Comparison of ENCODE assay signal across 8 mouse cellular contexts in genomic region chr5:137748130-137748770, GRCm38 (mm10). TPM values are rescaled to one million over a fixed set of nuclear protein-coding genes. Genes with fewer than 3 reads are reported as not detected.
DNase-seq lines count a peak whose midpoint lies in the region; ATAC-seq lines count a peak whose summit lies in the region.

No protein-coding gene starts in this region.

- peak overlapping the region; percentile 96 to 98 for H3K27ac ChIP-seq in heart, embryonic 14.5 days (replicated peaks in 1 of 2; ENCODE audit: control insufficient read depth in 1 of 2, insufficient read depth in 1 of 2, low read depth in 2 of 2, low read length in 2 of 2)
- no peak overlapping the region for H3K27ac ChIP-seq in midbrain, embryonic 12.5 days (replicated peaks)

- H3K9ac ChIP-seq in heart, embryonic 14.5 days (ENCODE audit: low read length): peak overlapping the region; percentile 90
- H3K9ac ChIP-seq in midbrain, embryonic 12.5 days (replicated peaks): peak overlapping the region; percentile 74

- WGBS in heart, embryonic 14.5 days: 28% methylated on average over 5 of the region's 5 CpGs
- WGBS in midbrain, embryonic 12.5 days: 56% methylated on average over 5 of the region's 5 CpGs

- peak overlapping the region; percentile 87 to 88 for H3K4me3 ChIP-seq in heart, embryonic 14.5 days (ENCODE audit: control insufficient read depth in 1 of 2, insufficient read depth in 1 of 2, low read depth in 1 of 2, low read length in 2 of 2)
- peak overlapping the region; percentile 62 for H3K4me3 ChIP-seq in midbrain, embryonic 12.5 days

- H3K4me1 ChIP-seq in heart, embryonic 14.5 days (ENCODE audit: control insufficient read depth in 2 of 2, insufficient read depth in 2 of 2, low read length in 2 of 2): peaks cover 28 to 54% of the 10 kb centered on the region in 2 experiments
- H3K4me1 ChIP-seq in midbrain, embryonic 12.5 days: peaks cover 41% of the 10 kb centered on the region

- H3K27me3 ChIP-seq in heart, embryonic 14.5 days (ENCODE audit: control insufficient read depth, insufficient read depth, low read length): no peaks in the 10 kb centered on the region
- no peaks in the 10 kb centered on the region for H3K27me3 ChIP-seq in midbrain, embryonic 12.5 days

- H3K36me3 ChIP-seq in heart, embryonic 14.5 days (ENCODE audit: control insufficient read depth, insufficient read depth, low read length): peaks cover 34% of the 10 kb centered on the region
- H3K36me3 ChIP-seq in midbrain, embryonic 12.5 days: peaks cover 24% of the 10 kb centered on the region

- peak; percentile 52 for DNase-seq in CD4-positive helper T cell, adult 2 months (ENCODE audit: low read depth, low spot score)
- peak; percentile 55 for DNase-seq in MN1 (ENCODE audit: low spot score)
- peak; percentile 36 to 53 for DNase-seq in kidney, postnatal 4 days
- DNase-seq in Muller cell, postnatal 12 days (ENCODE audit: inconsistent ontology term): no peak
- no peak for DNase-seq in frontal cortex, adult 2 months (ENCODE audit: extremely low spot score in 1 of 2, low spot score in 1 of 2)
- no peak for DNase-seq in adrenal gland, adult 2 months

- no peaks in the 10 kb centered on the region for H3K9me3 ChIP-seq in heart, embryonic 14.5 days (ENCODE audit: control insufficient read depth, low read length)
- no peaks in the 10 kb centered on the region for H3K9me3 ChIP-seq in midbrain, embryonic 12.5 days

- ATAC-seq in heart, embryonic 14.5 days (ENCODE audit: insufficient number of reproducible peaks, insufficient read depth, low FRiP score, low read depth): no peak
- ATAC-seq in midbrain, embryonic 12.5 days (ENCODE audit: low FRiP score, low read depth): no peak

- H3K4me2 ChIP-seq in heart, embryonic 14.5 days (ENCODE audit: low read length): peak overlapping the region; percentile 99
- peak overlapping the region; percentile 81 for H3K4me2 ChIP-seq in midbrain, embryonic 12.5 days (replicated peaks)

RNA-seq across cellular contexts. Expression of gene Tsc22d4, which starts 2.7 kb away (rescaled TPM):
- 144 and 147 TPM in 2 replicates for polyA plus RNA-seq in heart, embryonic 14.5 days (2014; fragmentation: Nextera tagmentation; extraction: Ambion mirVana)
- 68.4 and 71.4 TPM in 2 replicates for polyA plus RNA-seq in midbrain, embryonic 12.5 days (2016; fragmentation: Nextera tagmentation; extraction: Ambion mirVana)
- polyA plus RNA-seq in frontal cortex, adult 2 months (2012; rRNA removed): 273 and 360 TPM in 2 replicates
- total RNA-seq in adrenal gland, adult 2 months (2021): 10 to 100 TPM; 82.9 to 89.9 TPM
- polyA plus RNA-seq in adrenal gland, adult 2 months (2012; rRNA removed): 123 and 136 TPM in 2 replicates

RNA-seq across cellular contexts. Expression of gene Nyap1, which starts 6.8 kb away (rescaled TPM):
- polyA plus RNA-seq in heart, embryonic 14.5 days (2014; fragmentation: Nextera tagmentation; extraction: Ambion mirVana): 0.57 and 1.00 TPM in 2 replicates
- polyA plus RNA-seq in midbrain, embryonic 12.5 days (2016; fragmentation: Nextera tagmentation; extraction: Ambion mirVana): 22.1 TPM in 2 replicates
- 55.0 and 60.9 TPM in 2 replicates for polyA plus RNA-seq in frontal cortex, adult 2 months (2012; rRNA removed)
- total RNA-seq in adrenal gland, adult 2 months (2021): 1 to 10 TPM; 2.2 to 6.0 TPM
- polyA plus RNA-seq in adrenal gland, adult 2 months (2012; rRNA removed): 7.3 and 8.9 TPM in 2 replicates

RNA-seq across cellular contexts. Expression of gene Ppp1r35, which starts 30.4 kb away (rescaled TPM):
- 29.8 and 36.7 TPM in 2 replicates for polyA plus RNA-seq in heart, embryonic 14.5 days (2014; fragmentation: Nextera tagmentation; extraction: Ambion mirVana)
- 67.7 and 73.0 TPM in 2 replicates for polyA plus RNA-seq in midbrain, embryonic 12.5 days (2016; fragmentation: Nextera tagmentation; extraction: Ambion mirVana)
- 24.2 and 25.9 TPM in 2 replicates for polyA plus RNA-seq in frontal cortex, adult 2 months (2012; rRNA removed)
- total RNA-seq in adrenal gland, adult 2 months (2021): 10 to 100 TPM; 16.1 to 40.1 TPM
- 61.5 and 83.6 TPM in 2 replicates for polyA plus RNA-seq in adrenal gland, adult 2 months (2012; rRNA removed)

RNA-seq across cellular contexts. Expression of gene Mepce, which starts 39.2 kb away (rescaled TPM):
- 7.9 and 9.2 TPM in 2 replicates for polyA plus RNA-seq in heart, embryonic 14.5 days (2014; fragmentation: Nextera tagmentation; extraction: Ambion mirVana)
- 12.1 and 13.7 TPM in 2 replicates for polyA plus RNA-seq in midbrain, embryonic 12.5 days (2016; fragmentation: Nextera tagmentation; extraction: Ambion mirVana)
- 39.1 and 42.6 TPM in 2 replicates for polyA plus RNA-seq in frontal cortex, adult 2 months (2012; rRNA removed)
- 10 to 100 TPM; 43.9 to 46.4 TPM for total RNA-seq in adrenal gland, adult 2 months (2021)
- polyA plus RNA-seq in adrenal gland, adult 2 months (2012; rRNA removed): 29.9 and 35.4 TPM in 2 replicates

RNA-seq across cellular contexts. Expression of gene Zcwpw1, which starts 39.3 kb away (rescaled TPM):
- polyA plus RNA-seq in heart, embryonic 14.5 days (2014; fragmentation: Nextera tagmentation; extraction: Ambion mirVana): 7.3 and 7.6 TPM in 2 replicates
- 14.9 and 17.9 TPM in 2 replicates for polyA plus RNA-seq in midbrain, embryonic 12.5 days (2016; fragmentation: Nextera tagmentation; extraction: Ambion mirVana)
- polyA plus RNA-seq in frontal cortex, adult 2 months (2012; rRNA removed): 14.1 and 15.3 TPM in 2 replicates
- 1 to 10 TPM; 2.0 to 2.2 TPM for total RNA-seq in adrenal gland, adult 2 months (2021)
- 0.38 and 0.56 TPM in 2 replicates for polyA plus RNA-seq in adrenal gland, adult 2 months (2012; rRNA removed)

Comparison
In these comparisons a context has a peak if more than half of its experiments do, and no peak if none do; other contexts are left out.
1. DNase-seq: peak in CD4-positive helper T cell, adult 2 months (single experiment), MN1 (single experiment) and kidney, postnatal 4 days (2 of 2); none in Muller cell, postnatal 12 days (single experiment), frontal cortex, adult 2 months (0 of 2) and adrenal gland, adult 2 months (single experiment).